Mouse (Mus musculus): ENCODE data around the gene Fermt1. TPM values are rescaled to one million over a fixed set of nuclear protein-coding genes. Genes with fewer than 3 reads are reported as not detected.
A peak's percentile ranks its signal among the peaks of the same experiment; 100 is the strongest.

The Fermt1 gene
- polyA plus RNA-seq, 1 experiment from 2014 or later = 0.30 TPM

DNA sequence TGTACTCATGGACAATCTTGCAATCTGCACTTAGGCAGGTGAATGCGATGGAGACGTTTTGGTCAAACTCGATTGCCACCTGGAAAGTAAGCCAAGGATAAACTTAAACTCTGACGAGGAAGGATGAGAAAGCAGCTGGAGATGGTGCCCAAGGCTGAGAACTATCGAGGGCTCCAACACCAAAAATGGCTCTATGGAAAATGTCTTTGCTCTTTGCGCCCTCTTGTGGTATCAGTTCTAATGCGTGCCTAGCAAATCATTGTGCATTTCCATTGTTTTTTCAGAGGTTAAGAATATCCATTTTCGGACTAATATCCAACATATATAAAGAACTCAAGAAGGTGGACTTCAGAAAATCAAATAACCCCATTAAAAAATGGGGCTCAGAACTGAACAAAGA is 38.9 kb downstream of the Fermt1 start:
- Histone ChIP-seq H3K4me3 (no peak overlapping the region), H3K9ac (no peak overlapping the region), H3K4me2 (no peak overlapping the region), H3K4me1 (replicated peaks) (no peaks in the 10 kb centered on the region), H3K27ac (no peak overlapping the region), H3K9me3 (replicated peaks) (no peaks in the 10 kb centered on the region), H3K27me3 (no peaks in the 10 kb centered on the region), H3K36me3 (no peaks in the 10 kb centered on the region)
- WGBS = 24% methylated on average over 8 of the region's 8 CpGs
- ATAC-seq (replicated peaks; ENCODE audit: insufficient number of reproducible peaks, insufficient read depth, low FRiP score, low read depth) = no peak

DNA sequence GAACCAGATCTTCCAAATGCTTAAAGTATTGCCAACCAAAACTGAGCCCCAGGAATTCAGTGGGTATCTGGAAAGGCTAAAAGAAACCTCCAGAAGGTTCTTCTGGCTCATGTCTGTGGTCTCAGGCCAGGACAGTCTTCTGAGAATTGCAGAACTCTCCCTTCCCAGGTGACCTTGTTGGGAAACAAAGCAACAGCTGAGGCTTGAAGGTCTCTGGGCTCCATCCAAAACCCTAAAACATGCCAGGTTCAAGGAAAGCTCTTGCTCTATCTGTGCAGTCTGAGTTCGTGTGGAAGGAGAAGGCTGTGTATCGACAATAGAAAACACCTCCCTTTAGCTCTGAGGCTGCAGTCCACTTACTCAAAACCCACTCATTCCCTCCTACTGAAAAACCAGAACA is 40.7 kb downstream of the Fermt1 start:
- no peaks in the 10 kb centered on the region for H3K4me1 ChIP-seq (replicated peaks)
- no peaks in the 10 kb centered on the region for H3K36me3 ChIP-seq
- H3K27ac ChIP-seq = no peak overlapping the region
- no peak for ATAC-seq (replicated peaks; ENCODE audit: insufficient number of reproducible peaks, insufficient read depth, low FRiP score, low read depth)
- no peaks in the 10 kb centered on the region for H3K9me3 ChIP-seq (replicated peaks)
- no peak overlapping the region for H3K9ac ChIP-seq
- no peaks in the 10 kb centered on the region for H3K27me3 ChIP-seq
- no peak overlapping the region for H3K4me3 ChIP-seq
- no peak overlapping the region for H3K4me2 ChIP-seq
- WGBS = 52% methylated on average over 2 of the region's 2 CpGs

DNA sequence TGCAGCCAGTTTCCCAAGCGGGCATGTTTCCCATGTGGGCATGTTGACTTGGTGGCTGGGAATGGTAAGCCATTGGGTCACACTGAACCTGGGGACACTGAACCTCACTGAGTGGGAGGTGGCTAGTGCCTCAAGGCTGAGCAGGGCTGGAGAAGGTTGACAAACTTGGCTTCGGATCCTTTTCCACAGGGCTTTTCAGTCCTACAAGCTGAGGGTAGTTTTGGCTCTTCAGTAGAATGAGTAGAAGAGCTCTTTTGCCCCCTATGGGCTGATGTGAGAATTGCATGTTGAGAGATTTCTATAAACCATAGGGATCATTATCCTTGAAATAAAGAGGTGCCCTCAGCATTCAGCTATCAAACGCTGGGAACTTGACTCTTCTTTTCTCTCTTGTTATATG is 42.2 kb downstream of the Fermt1 start:
- Histone ChIP-seq H3K4me1 (replicated peaks) (no peaks in the 10 kb centered on the region), H3K4me2 (no peak overlapping the region), H3K27me3 (no peaks in the 10 kb centered on the region), H3K27ac (no peak overlapping the region), H3K9me3 (replicated peaks) (no peaks in the 10 kb centered on the region), H3K4me3 (no peak overlapping the region), H3K9ac (no peak overlapping the region), H3K36me3 (no peaks in the 10 kb centered on the region)
- WGBS = 34% methylated on average over 3 of the region's 3 CpGs
- ATAC-seq (replicated peaks; ENCODE audit: insufficient number of reproducible peaks, insufficient read depth, low FRiP score, low read depth) = no peak

DNA sequence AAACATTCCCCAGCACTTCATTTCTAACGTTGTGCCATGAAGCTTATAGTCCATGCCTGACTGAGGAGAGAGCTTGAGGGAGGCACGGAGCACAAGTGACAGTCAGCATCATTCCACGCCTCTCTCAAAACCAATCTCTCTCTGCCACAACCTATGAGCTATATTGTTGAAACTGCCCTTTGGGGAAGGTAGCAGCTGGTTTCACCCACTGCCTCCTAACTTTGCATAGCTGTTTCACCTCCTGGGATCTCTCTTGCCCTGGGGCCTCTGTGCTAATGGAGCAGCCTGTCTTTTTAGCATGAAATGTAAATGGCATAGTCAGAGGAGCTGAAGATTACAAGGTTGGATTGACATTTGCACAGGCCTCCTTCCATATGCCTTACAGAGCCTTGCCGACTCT is 43.6 kb downstream of the Fermt1 start:
- no peak overlapping the region for H3K4me3 ChIP-seq
- ATAC-seq (replicated peaks; ENCODE audit: insufficient number of reproducible peaks, insufficient read depth, low FRiP score, low read depth) = no peak
- no peaks in the 10 kb centered on the region for H3K4me1 ChIP-seq (replicated peaks)
- no peak overlapping the region for H3K4me2 ChIP-seq
- H3K9me3 ChIP-seq (replicated peaks) = no peaks in the 10 kb centered on the region
- no peak overlapping the region for H3K27ac ChIP-seq
- H3K9ac ChIP-seq = no peak overlapping the region
- H3K36me3 ChIP-seq = no peaks in the 10 kb centered on the region
- H3K27me3 ChIP-seq = no peaks in the 10 kb centered on the region
- 61% methylated on average over 4 of the region's 4 CpGs for WGBS

DNA sequence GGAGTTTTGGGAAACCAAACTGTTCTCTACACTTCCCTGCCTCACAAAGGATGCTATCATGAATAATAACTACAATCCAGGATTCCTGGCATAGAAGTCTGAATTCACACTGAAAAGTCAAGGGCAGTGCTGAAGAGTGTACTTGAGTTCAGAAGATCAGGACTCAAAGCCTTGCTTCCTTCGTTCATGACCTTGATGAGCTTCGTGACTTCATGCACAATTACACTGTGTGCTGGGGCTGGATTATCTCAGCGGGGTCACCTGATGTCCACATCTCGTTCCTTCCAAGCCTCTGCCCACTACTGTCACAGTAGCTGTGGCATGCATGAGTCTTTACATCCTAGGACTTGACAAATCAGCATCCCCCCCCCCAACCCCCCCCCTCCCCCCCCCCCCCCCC is 44.1 kb downstream of the Fermt1 start:
- Histone ChIP-seq H3K9ac (no peak overlapping the region), H3K4me2 (no peak overlapping the region), H3K9me3 (replicated peaks) (no peaks in the 10 kb centered on the region), H3K36me3 (no peaks in the 10 kb centered on the region), H3K4me1 (replicated peaks) (no peaks in the 10 kb centered on the region), H3K27me3 (no peaks in the 10 kb centered on the region), H3K4me3 (no peak overlapping the region), H3K27ac (no peak overlapping the region)
- ATAC-seq (replicated peaks; ENCODE audit: insufficient number of reproducible peaks, insufficient read depth, low FRiP score, low read depth) = no peak
- 57% methylated on average over 4 of the region's 4 CpGs for WGBS

DNA sequence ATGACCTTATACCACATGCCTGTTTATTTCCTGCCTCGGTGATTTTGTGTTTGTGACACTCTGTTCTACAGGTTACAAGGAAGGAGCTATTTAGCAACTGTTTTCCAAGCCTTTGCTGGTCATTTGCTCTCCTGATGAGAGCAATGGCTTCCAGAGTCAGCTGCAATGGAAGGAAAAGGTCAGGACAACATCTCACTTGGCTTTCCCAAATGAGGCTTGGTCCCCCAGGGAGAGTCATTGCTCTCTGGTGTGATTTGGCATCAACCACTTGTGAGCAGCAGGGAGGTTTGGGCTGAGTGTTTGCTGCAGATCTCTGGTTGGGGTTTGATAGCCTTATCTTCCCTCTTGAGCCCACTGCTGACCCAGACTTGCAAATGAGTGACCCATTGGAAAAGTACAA is 45.1 kb downstream of the Fermt1 start:
- Histone ChIP-seq H3K9ac (no peak overlapping the region), H3K4me1 (replicated peaks) (no peaks in the 10 kb centered on the region), H3K4me3 (no peak overlapping the region), H3K36me3 (no peaks in the 10 kb centered on the region), H3K27ac (no peak overlapping the region), H3K4me2 (no peak overlapping the region), H3K9me3 (replicated peaks) (no peaks in the 10 kb centered on the region), H3K27me3 (no peaks in the 10 kb centered on the region)
- 58% methylated on average over 1 of the region's 1 CpGs for WGBS
- no peak for ATAC-seq (replicated peaks; ENCODE audit: insufficient number of reproducible peaks, insufficient read depth, low FRiP score, low read depth)

DNA sequence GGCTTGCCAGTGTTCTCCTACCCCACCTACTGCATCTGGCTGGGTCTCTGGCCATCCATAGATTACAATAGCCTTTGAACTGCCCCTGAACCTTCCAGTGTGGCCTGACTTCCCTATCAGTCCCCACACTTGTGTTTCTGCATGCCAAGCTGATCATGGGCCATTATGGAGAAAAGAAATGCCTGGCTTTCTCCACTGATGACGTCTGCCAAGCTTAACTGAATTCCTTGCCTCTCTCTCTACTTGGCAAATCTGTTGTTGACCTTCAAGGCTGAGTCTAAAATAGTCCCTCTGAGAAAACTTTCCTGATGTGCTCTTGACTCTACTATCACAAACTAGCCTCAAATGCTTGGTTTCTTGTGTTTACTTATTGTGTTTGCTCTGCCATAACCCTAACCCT is 47.5 kb downstream of the Fermt1 start:
- Histone ChIP-seq H3K4me1 (replicated peaks) (no peaks in the 10 kb centered on the region), H3K9ac (no peak overlapping the region), H3K27me3 (no peaks in the 10 kb centered on the region), H3K36me3 (no peaks in the 10 kb centered on the region), H3K4me3 (no peak overlapping the region), H3K27ac (no peak overlapping the region), H3K9me3 (replicated peaks) (no peaks in the 10 kb centered on the region), H3K4me2 (no peak overlapping the region)
- WGBS = 18% methylated on average over 1 of the region's 1 CpGs
- ATAC-seq (replicated peaks; ENCODE audit: insufficient number of reproducible peaks, insufficient read depth, low FRiP score, low read depth) = no peak

DNA sequence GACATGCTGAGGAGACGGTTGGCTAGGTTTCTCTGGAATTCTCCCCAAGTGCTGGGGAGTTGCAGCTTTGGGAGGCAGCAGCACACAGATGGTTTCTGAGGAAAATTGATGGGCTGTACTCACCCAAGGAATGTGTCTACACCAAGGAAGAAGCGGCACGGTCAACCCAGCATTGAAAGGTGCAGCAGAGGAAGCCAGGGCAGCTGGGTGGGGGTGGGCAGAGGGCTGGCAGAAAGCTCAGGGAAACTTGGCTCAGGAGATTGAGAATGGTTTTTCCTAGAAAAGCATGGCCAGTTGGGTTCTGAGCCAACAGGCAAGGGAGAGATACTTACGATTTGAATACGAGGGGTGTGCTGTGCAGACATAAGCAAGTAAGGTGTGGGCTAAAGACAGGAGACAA is 51.9 kb downstream of the Fermt1 start:
- H3K27ac ChIP-seq = no peak overlapping the region
- no peak overlapping the region for H3K4me3 ChIP-seq
- no peak overlapping the region for H3K4me2 ChIP-seq
- no peaks in the 10 kb centered on the region for H3K4me1 ChIP-seq (replicated peaks)
- H3K27me3 ChIP-seq = no peaks in the 10 kb centered on the region
- no peak for ATAC-seq (replicated peaks; ENCODE audit: insufficient number of reproducible peaks, insufficient read depth, low FRiP score, low read depth)
- WGBS = 70% methylated on average over 5 of the region's 5 CpGs
- no peaks in the 10 kb centered on the region for H3K9me3 ChIP-seq (replicated peaks)
- no peaks in the 10 kb centered on the region for H3K36me3 ChIP-seq
- H3K9ac ChIP-seq = no peak overlapping the region

DNA sequence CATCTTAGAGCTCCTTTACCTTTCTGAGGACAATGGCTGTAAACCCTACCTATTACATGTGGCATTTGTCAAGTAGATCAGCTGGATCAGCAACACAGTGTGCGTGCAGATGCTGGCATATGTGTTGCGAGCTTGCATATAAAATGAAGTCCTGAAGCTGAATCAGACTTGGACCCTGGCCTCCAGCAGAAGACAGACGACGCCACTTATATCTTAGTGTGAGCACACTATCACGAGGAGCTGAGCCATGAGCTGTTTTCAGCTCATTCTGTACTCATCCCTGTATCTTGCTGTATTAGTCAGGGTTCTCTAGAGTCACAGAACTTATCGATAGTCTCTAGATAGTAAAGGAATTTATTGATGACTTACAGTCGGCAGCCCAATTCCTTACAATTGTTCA is 60.4 kb downstream of the Fermt1 start:
- no peaks in the 10 kb centered on the region for H3K9me3 ChIP-seq (replicated peaks)
- H3K4me3 ChIP-seq = no peak overlapping the region
- H3K9ac ChIP-seq = no peak overlapping the region
- H3K36me3 ChIP-seq = no peaks in the 10 kb centered on the region
- peaks cover 18% of the 10 kb centered on the region for H3K27me3 ChIP-seq
- 68% methylated on average over 7 of the region's 7 CpGs for WGBS
- no peak overlapping the region for H3K4me2 ChIP-seq
- no peak overlapping the region for H3K27ac ChIP-seq
- H3K4me1 ChIP-seq (replicated peaks) = no peaks in the 10 kb centered on the region; the same call in none of the 2 replicates
- ATAC-seq (replicated peaks; ENCODE audit: insufficient number of reproducible peaks, insufficient read depth, low FRiP score, low read depth) = no peak

DNA sequence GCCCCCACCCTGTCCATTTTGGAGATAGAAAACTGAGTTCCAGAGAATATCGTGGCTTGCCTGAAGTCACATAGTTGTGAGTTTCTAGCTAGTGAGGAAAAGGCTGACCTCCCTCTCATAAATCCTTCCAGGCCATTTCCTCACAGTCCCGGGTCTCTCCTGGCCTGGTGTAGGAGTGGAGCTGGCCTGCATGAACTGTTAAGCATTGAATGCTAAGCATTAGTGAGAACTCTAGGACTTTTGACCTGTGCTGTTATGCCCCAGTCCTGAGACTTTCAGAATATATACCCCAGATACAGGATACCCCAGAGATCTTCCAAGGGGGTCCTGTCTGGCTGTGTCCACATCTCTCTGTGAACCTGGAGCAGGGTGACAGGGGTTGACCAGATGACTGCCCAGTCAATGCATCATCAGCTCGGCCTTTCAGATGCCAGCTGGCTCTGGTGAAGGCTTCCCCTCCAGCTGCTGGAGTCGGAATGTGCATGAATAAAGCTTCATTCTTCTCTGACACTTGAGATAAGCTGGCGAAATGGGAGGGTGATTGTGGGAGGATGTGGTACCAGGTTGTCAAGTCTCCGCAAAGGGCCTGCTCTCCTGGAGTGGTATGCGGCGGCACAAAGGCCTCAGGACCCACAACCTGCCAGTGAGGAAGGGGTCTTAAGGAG is 61.3 kb downstream of the Fermt1 start:
- H3K9ac ChIP-seq = no peak overlapping the region
- H3K4me2 ChIP-seq = no peak overlapping the region
- no peak for ATAC-seq (replicated peaks; ENCODE audit: insufficient number of reproducible peaks, insufficient read depth, low FRiP score, low read depth)
- no peak overlapping the region for H3K27ac ChIP-seq
- peaks cover 26% of the 10 kb centered on the region for H3K27me3 ChIP-seq
- 43% methylated on average over 8 of the region's 8 CpGs for WGBS
- H3K4me1 ChIP-seq (replicated peaks) = peaks cover 7% of the 10 kb centered on the region
- no peaks in the 10 kb centered on the region for H3K36me3 ChIP-seq
- no peak overlapping the region for H3K4me3 ChIP-seq
- H3K9me3 ChIP-seq (replicated peaks) = no peaks in the 10 kb centered on the region

DNA sequence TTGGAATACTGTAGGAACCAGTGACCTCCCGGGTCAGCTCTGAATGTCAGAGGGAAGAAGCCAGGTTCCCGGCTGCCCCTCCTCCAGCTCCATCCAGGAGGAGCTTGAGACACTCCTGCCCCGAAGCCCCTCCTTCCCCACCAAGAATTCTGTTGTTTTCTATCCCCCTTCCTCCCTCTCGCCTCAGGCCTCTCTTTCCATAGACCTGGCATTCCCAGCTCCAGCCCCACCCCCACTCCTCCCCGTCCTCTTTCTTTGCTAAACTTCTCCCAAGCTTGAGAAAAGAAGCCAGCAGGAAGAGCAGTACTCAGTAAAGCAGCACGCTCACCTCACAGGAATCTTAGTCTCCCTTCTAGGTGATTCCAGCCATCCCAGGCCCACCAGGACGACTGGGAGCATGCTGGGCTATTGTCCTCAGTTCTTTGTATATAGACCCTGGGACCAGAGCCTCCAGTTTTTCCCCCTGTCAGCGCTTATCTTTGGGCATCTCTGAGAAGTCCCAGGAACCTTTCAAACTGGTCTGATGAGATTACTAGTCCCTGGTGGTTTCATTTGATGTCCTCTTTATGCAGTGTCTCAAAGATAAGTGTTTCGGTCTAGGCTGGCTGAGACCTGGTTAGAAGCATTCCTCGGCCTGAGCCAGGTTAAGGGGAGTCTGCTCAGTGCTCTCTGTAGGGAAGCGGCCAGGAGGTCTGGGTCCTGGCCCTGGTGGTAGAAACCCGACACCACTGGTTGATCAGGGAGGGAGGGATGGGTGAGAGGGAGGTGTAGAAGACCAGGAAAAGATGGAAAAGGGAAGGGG is 64.7 kb downstream of the Fermt1 start, which contains the start of gene Lrrn4:
Lrrn4 (minus strand) TSS at position 48 of the 802 bp plus-strand sequence.
- H3K9me3 ChIP-seq (replicated peaks) = no peaks in the 10 kb centered on the region

More for the DNA sequence above, 64.7 kb downstream of the Fermt1 start, which contains the start of gene Lrrn4:
- peak; percentile 8; the same call in 1 of the 2 replicates for ATAC-seq (replicated peaks; ENCODE audit: insufficient number of reproducible peaks, insufficient read depth, low FRiP score, low read depth)
- H3K36me3 ChIP-seq = no peaks in the 10 kb centered on the region
- peaks cover 54% of the 10 kb centered on the region for H3K27me3 ChIP-seq
- peaks cover 14% of the 10 kb centered on the region for H3K4me1 ChIP-seq (replicated peaks)
- peak within 1 kb of the TSS; percentile 90 for H3K4me2 ChIP-seq
- H3K4me3 ChIP-seq = peak within 1 kb of the TSS; percentile 54
- no peak within 1 kb of the TSS for H3K27ac ChIP-seq
- 16% methylated on average over 12 of the region's 12 CpGs for WGBS
- H3K9ac ChIP-seq = peak within 1 kb of the TSS; percentile 44
